Mouse (Mus musculus): ENCODE measurements around the gene Nav2.

GRCm38 (mm10) chr7:49369809-49370473, 461.4 kb downstream of the Nav2 start:
- TF ChIP-seq GATA1 (IDR thresholded peaks at IDR 0.05; ENCODE audit: borderline replicate concordance, low read length) (no peak), FLI1 (IDR thresholded peaks at IDR 0.05; ENCODE audit: low read length) (no peak)
